ENCODE assay signal across 11 mouse cellular contexts in the genomic region with DNA sequence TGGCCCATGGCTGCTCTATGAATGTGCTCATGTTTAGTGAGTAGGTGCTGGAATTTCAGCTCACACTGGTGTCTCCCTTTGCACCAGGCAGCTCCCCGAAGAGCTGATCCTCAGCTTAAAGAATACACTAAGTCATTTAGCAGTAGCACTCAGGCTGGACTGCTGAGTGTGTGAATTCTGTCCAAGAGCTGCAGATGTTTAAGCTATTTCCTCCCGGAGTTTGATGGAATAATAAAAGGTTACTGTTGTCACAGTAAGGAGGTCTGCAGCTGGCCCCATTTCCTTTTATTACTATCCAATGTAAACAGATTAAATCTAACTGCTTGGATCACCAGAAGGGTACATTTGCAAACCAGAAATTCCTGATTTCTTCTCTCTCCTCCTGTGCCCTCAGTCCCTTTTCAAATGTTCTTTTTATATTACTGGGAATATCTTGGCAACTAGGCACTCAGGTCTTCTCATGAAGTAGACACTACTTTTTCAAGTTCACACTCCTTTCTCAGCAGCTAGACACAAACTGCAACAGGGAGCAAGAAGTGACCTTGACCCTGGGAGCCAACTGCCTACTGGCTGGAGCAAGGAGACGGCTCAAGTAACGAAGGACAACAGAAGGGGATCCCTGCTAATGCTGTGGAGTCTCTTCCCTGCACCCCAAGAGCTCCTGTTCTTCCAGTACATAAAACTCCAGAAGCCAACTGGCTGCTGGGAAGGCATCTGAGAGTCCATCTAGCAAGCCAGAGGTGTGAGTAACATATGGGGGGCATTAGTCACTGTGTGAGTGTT.
DNase-seq lines count a peak whose midpoint lies in the region; ATAC-seq and TF ChIP-seq lines count a peak whose summit lies in the region.
"Had no signal": no experiment of that assay in that cellular context is flagged by ENCODE, and none has a peak within 500 bp of the region (broad histone marks: within the 10 kb centered on the region; RNA-seq: fewer than 3 reads in every experiment).

No protein-coding gene starts in this region.

- TF ChIP-seq CTCF in lung, adult 2 months (IDR thresholded peaks at IDR 0.05; ENCODE audit: insufficient read depth, low read length): no peak

- no peak overlapping the region for H3K4me3 ChIP-seq in lung, embryonic 15.5 days
- no peak overlapping the region for H3K4me3 ChIP-seq in lung, adult 2 months (replicated peaks; ENCODE audit: extremely low read depth, low read depth, low read length)
- no peak overlapping the region for H3K4me3 ChIP-seq in intestine, embryonic 14.5 days (ENCODE audit: low read depth, low read length)
- H3K4me3 ChIP-seq in stomach, embryonic 14.5 days (ENCODE audit: low read depth, low read length): no peak overlapping the region
- no peak overlapping the region for H3K4me3 ChIP-seq in liver, embryonic 11.5 days (ENCODE audit: low read depth, low read length)
- H3K4me3 ChIP-seq in hindbrain, embryonic 13.5 days: no peak overlapping the region
- H3K4me3 ChIP-seq: midbrain, embryonic 10.5 days had no signal

- no peak overlapping the region for H3K9ac ChIP-seq in lung, embryonic 15.5 days
- no peak overlapping the region for H3K9ac ChIP-seq in intestine, embryonic 14.5 days (ENCODE audit: low read length)
- 0 out of 2 replicates have a peak overlapping the region, but pooled peaks have one; percentile 6 for H3K9ac ChIP-seq in stomach, embryonic 14.5 days (replicated peaks; ENCODE audit: low read depth, low read length)
- no peak overlapping the region for H3K9ac ChIP-seq in liver, embryonic 11.5 days (ENCODE audit: low read depth, low read length)
- H3K9ac ChIP-seq in hindbrain, embryonic 13.5 days: no peak overlapping the region

- H3K4me2 ChIP-seq in lung, embryonic 15.5 days: no peak overlapping the region
- H3K4me2 ChIP-seq in intestine, embryonic 14.5 days (ENCODE audit: low read length): peak overlapping the region; percentile 18
- no peak overlapping the region for H3K4me2 ChIP-seq in stomach, embryonic 14.5 days (replicated peaks; ENCODE audit: low read depth, low read length)
- no peak overlapping the region for H3K4me2 ChIP-seq in liver, embryonic 11.5 days
- H3K4me2 ChIP-seq in hindbrain, embryonic 13.5 days: no peak overlapping the region

- peak; percentile 28 for DNase-seq in embryo, embryonic 10.5 days (ENCODE audit: low spot score)
- DNase-seq in embryo, embryonic 11 days: no peak
- DNase-seq in lung, adult 2 months: no peak
- DNase-seq in intestine, embryonic 14.5 days (ENCODE audit: low spot score): peak; percentile 58
- no peak for DNase-seq in liver, embryonic 11.5 days (ENCODE audit: low spot score)
- DNase-seq: cerebellum, adult 9-11 months; right cerebral cortex, adult 18-20 months had no signal

- ATAC-seq in lung, embryonic 15.5 days (ENCODE audit: borderline replicate concordance, extremely low read depth, low FRiP score, low TSS enrichment): peak; percentile 67
- ATAC-seq in intestine, embryonic 14.5 days (replicated peaks; ENCODE audit: low FRiP score, low TSS enrichment, low read depth): peak; percentile 75
- peak; percentile 42; the same call in 1 of the 2 replicates for ATAC-seq in stomach, embryonic 14.5 days (ENCODE audit: insufficient number of reproducible peaks, insufficient read depth, low FRiP score, low read depth)
- ATAC-seq in liver, embryonic 11.5 days (replicated peaks; ENCODE audit: low FRiP score): no peak
- ATAC-seq in hindbrain, embryonic 13.5 days (ENCODE audit: low FRiP score): no peak

- H3K27me3 ChIP-seq in lung, embryonic 15.5 days: no peaks in the 10 kb centered on the region
- H3K27me3 ChIP-seq in intestine, embryonic 14.5 days (replicated peaks; ENCODE audit: control insufficient read depth, insufficient read depth, low read length): no peaks in the 10 kb centered on the region
- H3K27me3 ChIP-seq in stomach, embryonic 14.5 days (ENCODE audit: control insufficient read depth, insufficient read depth, low read length): no peaks in the 10 kb centered on the region
- H3K27me3 ChIP-seq in liver, embryonic 11.5 days (replicated peaks; ENCODE audit: control insufficient read depth, insufficient read depth, low read length): no peaks in the 10 kb centered on the region
- H3K27me3 ChIP-seq in hindbrain, embryonic 13.5 days: no peaks in the 10 kb centered on the region

- H3K4me1 ChIP-seq in lung, embryonic 15.5 days: peaks cover 40% of the 10 kb centered on the region
- H3K4me1 ChIP-seq in lung, adult 2 months (ENCODE audit: control insufficient read depth, insufficient read depth, low read length): peaks cover 5% of the 10 kb centered on the region
- peaks cover 34% of the 10 kb centered on the region for H3K4me1 ChIP-seq in intestine, embryonic 14.5 days (replicated peaks; ENCODE audit: control insufficient read depth, insufficient read depth, low read length)
- peaks cover 15% of the 10 kb centered on the region for H3K4me1 ChIP-seq in stomach, embryonic 14.5 days (ENCODE audit: control insufficient read depth, insufficient read depth, low read length)
- H3K4me1 ChIP-seq in liver, embryonic 11.5 days (replicated peaks; ENCODE audit: control insufficient read depth, insufficient read depth, low read length): no peaks in the 10 kb centered on the region
- H3K4me1 ChIP-seq in hindbrain, embryonic 13.5 days (replicated peaks): no peaks in the 10 kb centered on the region
- H3K4me1 ChIP-seq: midbrain, embryonic 10.5 days had no signal

- H3K36me3 ChIP-seq in lung, embryonic 15.5 days: no peaks in the 10 kb centered on the region
- 0 out of 2 replicates have a peak, but pooled peaks cover 3% of the 10 kb centered on the region for H3K36me3 ChIP-seq in intestine, embryonic 14.5 days (ENCODE audit: control insufficient read depth, insufficient read depth, low read length)
- no peaks in the 10 kb centered on the region for H3K36me3 ChIP-seq in stomach, embryonic 14.5 days (ENCODE audit: control insufficient read depth, insufficient read depth, low read length)
- H3K36me3 ChIP-seq in liver, embryonic 11.5 days (ENCODE audit: control insufficient read depth, insufficient read depth, low read length): peaks cover 9% of the 10 kb centered on the region; the same call in 1 of the 2 replicates
- H3K36me3 ChIP-seq in hindbrain, embryonic 13.5 days: peaks cover 56% of the 10 kb centered on the region

- 19% methylated on average over 4 of the region's 4 CpGs for WGBS in lung, embryonic 15.5 days
- 43% methylated on average over 4 of the region's 4 CpGs for WGBS in lung, adult 2 months
- 19% methylated on average over 4 of the region's 4 CpGs for WGBS in intestine, embryonic 14.5 days
- WGBS in stomach, embryonic 14.5 days: 27% methylated on average over 4 of the region's 4 CpGs
- WGBS in liver, embryonic 11.5 days: 76% methylated on average over 4 of the region's 4 CpGs
- 80% methylated on average over 4 of the region's 4 CpGs for WGBS in hindbrain, embryonic 13.5 days

- H3K9me3 ChIP-seq in lung, embryonic 15.5 days: no peaks in the 10 kb centered on the region
- H3K9me3 ChIP-seq in intestine, embryonic 14.5 days (ENCODE audit: control insufficient read depth, low read length): no peaks in the 10 kb centered on the region
- no peaks in the 10 kb centered on the region for H3K9me3 ChIP-seq in stomach, embryonic 14.5 days (ENCODE audit: control insufficient read depth, low read depth, low read length)
- H3K9me3 ChIP-seq in liver, embryonic 11.5 days (ENCODE audit: control insufficient read depth, low read length): no peaks in the 10 kb centered on the region
- no peaks in the 10 kb centered on the region for H3K9me3 ChIP-seq in hindbrain, embryonic 13.5 days
- H3K9me3 ChIP-seq: midbrain, embryonic 10.5 days had no signal

- no peak for TF ChIP-seq POLR2A in lung, adult 2 months (IDR thresholded peaks at IDR 0.05; ENCODE audit: borderline replicate concordance, extremely low read depth, low read depth, low read length)

- peak overlapping the region; percentile 81 for H3K27ac ChIP-seq in lung, embryonic 15.5 days
- H3K27ac ChIP-seq in intestine, embryonic 14.5 days (ENCODE audit: low read depth): peak overlapping the region; percentile 83
- H3K27ac ChIP-seq in stomach, embryonic 14.5 days (ENCODE audit: low read length): peak overlapping the region; percentile 75; the same call in 1 of the 2 replicates
- no peak overlapping the region for H3K27ac ChIP-seq in liver, embryonic 11.5 days (ENCODE audit: low read depth, low read length)
- no peak overlapping the region for H3K27ac ChIP-seq in hindbrain, embryonic 13.5 days
- H3K27ac ChIP-seq: midbrain, embryonic 10.5 days had no signal

Comparison
In these comparisons a context has a peak if more than half of its experiments do, and no peak if none do; other contexts are left out.
1. DNase-seq: peak in embryo, embryonic 10.5 days (single experiment) and intestine, embryonic 14.5 days (single experiment); none in embryo, embryonic 11 days (single experiment), lung, adult 2 months (single experiment) and liver, embryonic 11.5 days (single experiment).
2. ATAC-seq: peak in lung, embryonic 15.5 days (single experiment), intestine, embryonic 14.5 days (single experiment) and stomach, embryonic 14.5 days (single experiment); none in liver, embryonic 11.5 days (single experiment) and hindbrain, embryonic 13.5 days (single experiment).
3. H3K27ac ChIP-seq: peak in lung, embryonic 15.5 days (single experiment), intestine, embryonic 14.5 days (single experiment) and stomach, embryonic 14.5 days (single experiment); none in liver, embryonic 11.5 days (single experiment) and hindbrain, embryonic 13.5 days (single experiment).